Mouse (Mus musculus) midbrain, embryonic 14.5 days (tissue): ENCODE measurements around the gene Man1a2. TPM values are rescaled to one million over a fixed set of nuclear protein-coding genes. Genes with fewer than 3 reads are reported as not detected.

Experiments used
- ATAC-seq: fragments of 200-750 bp; cut with Nextera tagmentation; 2 replicates; pipeline ENCODE4 v1.8.0; 2017; ENCODE audit warnings: moderate number of reproducible peaks, moderate library complexity; ENCODE audit not compliant: low FRiP score, low TSS enrichment
- DNase-seq: peaks from one replicate; pipeline ENCODE4 v3.0.0-alpha.2; 2015
- H3K27ac ChIP-seq: fragments of 300-500 bp; sonication (generic); replicated peaks from 2 replicates; pipeline ENCODE4 v1.5.1; 2014; ENCODE audit warnings: mild to moderate bottlenecking, low read depth, low read length, moderate library complexity
- H3K27me3 ChIP-seq: fragments of 300-500 bp; sonication (generic); 2 replicates; pipeline ENCODE4 v1.6.1; 2014; ENCODE audit warnings: low read length, control low read depth, mixed read lengths; ENCODE audit not compliant: control insufficient read depth, insufficient read depth
- H3K36me3 ChIP-seq: fragments of 300-500 bp; sonication (generic); 2 replicates; pipeline ENCODE4 v1.6.1; 2014; ENCODE audit warnings: low read length, control low read depth; ENCODE audit not compliant: control insufficient read depth, insufficient read depth
- H3K4me1 ChIP-seq: fragments of 300-500 bp; sonication (generic); 2 replicates; pipeline ENCODE4 v1.6.1; 2014; ENCODE audit warnings: mild to moderate bottlenecking, antibody characterized with exemption, low read length, control low read depth; ENCODE audit not compliant: control insufficient read depth, insufficient read depth
- H3K4me2 ChIP-seq: fragments of 300-500 bp; sonication (generic); 2 replicates; pipeline ENCODE4 v1.6.1; 2014; ENCODE audit warnings: mild to moderate bottlenecking, low read length, moderate library complexity
- H3K4me3 ChIP-seq: fragments of 300-500 bp; sonication (generic); replicated peaks from 2 replicates; pipeline ENCODE4 v1.5.1; 2014; ENCODE audit warnings: low read depth, low read length
- H3K9ac ChIP-seq: fragments of 300-500 bp; sonication (generic); replicated peaks from 2 replicates; pipeline ENCODE4 v1.6.1; 2014; ENCODE audit warnings: mild to moderate bottlenecking, low read length, moderate library complexity
- H3K9me3 ChIP-seq: fragments of 300-500 bp; sonication (generic); 2 replicates; pipeline ENCODE4 v1.6.1; 2016; ENCODE audit warnings: low read length, control low read depth, mixed read lengths; ENCODE audit not compliant: control insufficient read depth
- WGBS: fragments of 180-500 bp; shearing (Covaris S2); extraction: QIAGEN DNeasy Blood & Tissue Kit; methylation state at CpG from one replicate; pipeline ENCODE4 v1.1.7; 2014; 5-methylcytosine and 5-hydroxymethylcytosine counted together
- polyA plus RNA-seq: library from polyadenylated mRNA; unstranded; fragments of >200 nt; fragmentation: Nextera tagmentation; extraction: Ambion mirVana; gene quantifications from 2 replicates; pipeline ENCODE4 v1.2.1, GENCODE M21; 2014

Man1a2 gene
- polyA plus RNA-seq, 1 experiment from 2014 or later: 55.3 TPM

DNA sequence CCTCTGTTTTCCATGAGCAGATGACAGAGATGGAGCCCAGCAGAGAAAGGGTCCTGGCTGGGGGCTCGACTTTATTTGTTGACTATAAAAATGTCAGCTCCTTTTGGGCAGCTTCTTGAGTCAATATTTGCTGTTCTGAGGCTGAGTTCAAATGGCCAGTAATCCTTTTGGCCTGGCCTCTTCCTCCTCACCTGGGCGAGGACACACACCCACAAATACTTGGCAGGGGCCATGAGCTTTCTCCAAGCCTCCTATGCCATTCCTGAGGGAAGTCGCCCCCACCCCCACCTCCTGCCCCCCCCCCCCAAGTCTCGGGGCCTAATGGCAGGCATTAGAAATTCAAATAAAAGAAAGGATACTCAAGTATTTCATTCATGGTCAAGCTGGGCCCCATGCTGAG is 149.4 kb downstream of the Man1a2 start:
- DNase-seq (no peak), ATAC-seq (no peak)
- Histone ChIP-seq H3K27ac (no peak overlapping the region), H3K4me2 (no peak overlapping the region), H3K4me1 (no peaks in the 10 kb centered on the region), H3K27me3 (no peaks in the 10 kb centered on the region; the same call in 1 of the 2 replicates), H3K9ac (no peak overlapping the region), H3K36me3 (no peaks in the 10 kb centered on the region), H3K9me3 (no peaks in the 10 kb centered on the region), H3K4me3 (no peak overlapping the region)
- 76% methylated on average over 4 of the region's 4 CpGs for WGBS

DNA sequence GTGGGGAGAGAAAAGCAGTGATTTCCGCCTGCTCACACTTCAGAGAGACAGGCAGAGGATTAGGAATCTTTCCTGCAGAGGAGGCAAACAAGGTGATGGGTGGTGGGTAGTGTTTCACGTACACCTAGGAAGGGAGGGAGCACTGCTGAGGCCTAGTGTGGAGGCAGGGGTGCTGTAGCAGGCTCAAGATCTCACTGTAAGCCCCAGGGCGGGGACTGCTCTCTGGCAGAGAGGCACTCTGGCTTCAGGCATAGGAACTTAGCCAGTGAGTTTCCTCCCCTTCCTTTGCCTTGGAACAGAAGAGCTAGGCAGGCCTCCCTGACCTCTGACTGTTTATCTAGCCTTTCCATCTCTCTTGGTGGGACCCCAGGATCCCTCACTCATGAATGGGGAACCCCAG is 150.0 kb downstream of the Man1a2 start:
- no peaks in the 10 kb centered on the region for H3K9me3 ChIP-seq
- no peaks in the 10 kb centered on the region for H3K36me3 ChIP-seq
- no peak overlapping the region for H3K27ac ChIP-seq
- no peak overlapping the region for H3K4me3 ChIP-seq
- no peak for DNase-seq
- no peak overlapping the region for H3K4me2 ChIP-seq
- H3K4me1 ChIP-seq: no peaks in the 10 kb centered on the region
- no peaks in the 10 kb centered on the region; the same call in 1 of the 2 replicates for H3K27me3 ChIP-seq
- no peak for ATAC-seq
- WGBS: 56% methylated on average over 3 of the region's 3 CpGs
- H3K9ac ChIP-seq: no peak overlapping the region

DNA sequence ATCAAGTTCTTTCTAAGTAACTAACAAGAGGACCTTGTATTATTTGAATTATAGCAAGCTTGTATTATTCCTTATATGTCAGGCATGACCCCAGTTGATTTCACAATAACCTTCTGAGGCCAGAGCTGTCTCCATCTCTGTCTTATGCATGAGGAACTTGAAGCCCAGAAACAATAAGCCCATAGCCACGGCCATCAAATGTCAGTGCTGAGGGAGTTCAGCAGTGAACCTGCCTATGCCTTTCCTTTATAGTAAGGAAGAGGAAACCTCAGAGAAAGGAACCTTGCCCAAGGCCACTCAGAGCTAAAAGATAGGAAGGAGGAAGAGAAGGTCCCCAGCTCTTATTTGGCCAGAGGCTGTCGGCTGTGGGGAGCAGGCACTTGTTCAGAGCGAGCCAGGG is 150.9 kb downstream of the Man1a2 start:
- no peak overlapping the region for H3K27ac ChIP-seq
- WGBS: 84% methylated on average over 3 of the region's 3 CpGs
- ATAC-seq (no peak), DNase-seq (no peak)
- H3K4me3 ChIP-seq: no peak overlapping the region
- no peaks in the 10 kb centered on the region for H3K4me1 ChIP-seq
- no peaks in the 10 kb centered on the region; the same call in 1 of the 2 replicates for H3K27me3 ChIP-seq
- no peak overlapping the region for H3K4me2 ChIP-seq
- no peak overlapping the region for H3K9ac ChIP-seq
- H3K9me3 ChIP-seq: no peaks in the 10 kb centered on the region
- H3K36me3 ChIP-seq: no peaks in the 10 kb centered on the region

DNA sequence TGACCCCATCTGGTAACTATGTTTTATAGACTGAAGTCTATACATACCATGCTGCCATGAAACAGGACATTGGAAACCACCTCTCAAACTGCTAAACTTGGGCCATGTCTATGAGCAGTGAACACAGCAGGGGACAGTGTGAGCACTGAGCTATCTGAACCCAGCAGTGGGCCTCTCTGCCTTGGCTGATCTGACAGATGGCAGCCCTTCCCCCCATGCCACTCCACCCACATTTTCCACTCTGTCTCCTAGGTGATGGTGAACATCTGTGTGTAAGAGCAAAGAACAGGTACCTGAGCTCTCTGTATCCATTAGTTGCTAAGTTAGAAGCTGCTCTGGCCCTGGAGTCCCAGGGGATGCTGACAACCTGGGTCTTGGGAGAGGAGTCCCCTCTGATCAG is 151.9 kb downstream of the Man1a2 start:
- Histone ChIP-seq H3K4me3 (no peak overlapping the region), H3K9me3 (no peaks in the 10 kb centered on the region), H3K27ac (no peak overlapping the region), H3K9ac (no peak overlapping the region), H3K27me3 (no peaks in the 10 kb centered on the region; the same call in 1 of the 2 replicates), H3K4me1 (no peaks in the 10 kb centered on the region), H3K4me2 (no peak overlapping the region), H3K36me3 (no peaks in the 10 kb centered on the region)
- no peak for ATAC-seq
- DNase-seq: no peak

DNA sequence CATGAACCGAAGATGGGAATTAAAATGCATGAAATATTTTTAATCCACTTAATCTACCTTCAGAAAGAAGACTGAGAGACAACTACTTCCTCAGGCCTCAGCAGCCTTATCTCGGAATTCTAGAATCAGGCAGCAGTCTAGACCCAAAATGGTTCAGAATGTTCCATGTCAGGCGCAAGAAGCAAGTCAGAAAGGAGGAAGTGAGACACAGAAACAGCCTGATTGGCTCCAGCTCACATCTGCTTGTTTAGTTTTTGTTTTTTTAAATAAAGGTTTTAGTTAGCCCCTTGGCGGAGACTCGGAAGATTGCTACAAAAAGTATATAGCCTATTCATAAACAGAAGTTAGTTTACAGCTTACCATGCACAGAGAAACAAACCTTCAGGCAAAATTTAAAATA is 154.4 kb downstream of the Man1a2 start:
- H3K27ac ChIP-seq: no peak overlapping the region
- H3K27me3 ChIP-seq: no peaks in the 10 kb centered on the region
- H3K4me1 ChIP-seq: no peaks in the 10 kb centered on the region
- WGBS: 95% methylated on average over 5 of the region's 5 CpGs
- no peak overlapping the region for H3K4me3 ChIP-seq
- ATAC-seq (no peak), DNase-seq (no peak)
- no peak overlapping the region for H3K4me2 ChIP-seq
- no peaks in the 10 kb centered on the region for H3K9me3 ChIP-seq
- H3K36me3 ChIP-seq: no peaks in the 10 kb centered on the region
- no peak overlapping the region for H3K9ac ChIP-seq

DNA sequence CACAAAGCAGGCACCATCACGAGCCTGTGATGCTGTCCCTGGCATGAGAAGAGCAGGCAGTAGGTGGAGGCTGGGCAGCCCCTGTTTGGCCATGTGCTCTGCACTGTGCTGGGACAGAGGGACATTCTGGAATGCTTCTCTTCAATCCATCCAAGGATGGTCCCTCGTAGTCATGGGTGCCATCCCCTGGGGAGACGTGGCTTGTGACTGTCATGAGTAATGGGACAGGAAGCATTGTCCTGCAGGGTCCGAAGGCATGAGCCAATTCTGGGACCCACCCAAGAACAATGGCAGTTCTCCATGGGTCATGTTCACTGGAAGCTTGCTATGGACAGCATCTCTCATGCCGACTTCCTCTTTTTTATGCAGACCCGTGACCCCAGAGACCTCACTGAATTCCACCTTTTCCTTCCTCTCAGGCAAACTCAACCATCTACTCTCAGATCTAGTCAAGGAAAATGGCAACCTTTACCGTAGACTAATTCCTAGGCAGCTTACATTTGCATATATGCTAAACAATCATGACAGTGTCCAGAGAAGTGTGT is 155.0 kb downstream of the Man1a2 start:
- no peak overlapping the region for H3K4me2 ChIP-seq
- 92% methylated on average over 7 of the region's 7 CpGs for WGBS

DNA sequence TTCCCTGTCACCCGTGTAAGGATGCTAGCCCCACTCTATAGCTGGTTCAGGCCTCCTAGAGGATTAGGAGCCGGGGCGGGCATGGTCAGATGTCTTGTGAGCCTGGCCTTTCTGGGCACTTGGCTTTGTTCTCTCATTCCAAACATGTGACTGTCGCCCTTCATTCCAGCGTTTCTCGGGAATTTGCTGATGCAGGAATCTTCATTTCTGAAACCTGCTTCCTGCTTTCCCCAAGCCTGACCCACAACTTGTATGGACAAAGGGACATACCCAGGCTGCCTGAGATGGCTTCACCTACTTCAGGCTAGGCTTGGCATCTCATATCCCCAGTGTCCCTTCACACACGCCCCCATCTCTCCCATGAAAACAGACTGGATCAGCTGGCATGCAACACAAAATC is 162.6 kb downstream of the Man1a2 start:
- no peaks in the 10 kb centered on the region for H3K27me3 ChIP-seq
- H3K27ac ChIP-seq: no peak overlapping the region
- 75% methylated on average over 7 of the region's 7 CpGs for WGBS
- no peak overlapping the region for H3K4me3 ChIP-seq
- H3K4me1 ChIP-seq: no peaks in the 10 kb centered on the region
- no peak overlapping the region for H3K9ac ChIP-seq
- H3K36me3 ChIP-seq: no peaks in the 10 kb centered on the region
- H3K9me3 ChIP-seq: no peaks in the 10 kb centered on the region
- DNase-seq (no peak), ATAC-seq (no peak)
- no peak overlapping the region for H3K4me2 ChIP-seq

More for the DNA sequence above, 155.0 kb downstream of the Man1a2 start:
- no peaks in the 10 kb centered on the region for H3K4me1 ChIP-seq
- DNase-seq (no peak), ATAC-seq (no peak)
- H3K9me3 ChIP-seq: no peaks in the 10 kb centered on the region
- H3K27me3 ChIP-seq: no peaks in the 10 kb centered on the region
- H3K27ac ChIP-seq: no peak overlapping the region
- H3K4me3 ChIP-seq: no peak overlapping the region
- H3K9ac ChIP-seq: no peak overlapping the region
- no peaks in the 10 kb centered on the region for H3K36me3 ChIP-seq

DNA sequence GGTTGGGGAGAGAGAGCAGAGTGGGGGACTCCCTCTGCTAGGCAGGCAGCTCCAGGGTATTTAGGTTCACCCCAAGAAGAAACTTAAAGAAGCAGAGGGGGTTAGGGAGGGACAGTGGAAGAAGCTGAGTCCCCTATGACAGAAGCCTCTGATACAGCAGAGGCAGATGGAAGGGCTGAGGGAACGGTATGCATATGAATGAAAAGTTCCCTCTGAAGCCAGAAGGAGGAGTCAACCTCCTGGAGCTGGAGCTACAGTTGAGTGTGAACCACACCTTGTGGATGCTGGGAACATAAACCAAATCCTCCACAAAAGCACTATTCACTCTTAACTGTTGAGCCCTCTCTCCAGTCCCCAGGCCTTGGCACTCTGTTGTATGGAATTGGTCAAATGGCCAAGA is 163.7 kb downstream of the Man1a2 start:
- ATAC-seq (no peak), DNase-seq (no peak)
- Histone ChIP-seq H3K9ac (no peak overlapping the region), H3K4me3 (no peak overlapping the region), H3K4me1 (no peaks in the 10 kb centered on the region), H3K27me3 (no peaks in the 10 kb centered on the region), H3K36me3 (no peaks in the 10 kb centered on the region), H3K9me3 (no peaks in the 10 kb centered on the region), H3K4me2 (no peak overlapping the region), H3K27ac (no peak overlapping the region)
- 56% methylated on average over 1 of the region's 1 CpGs for WGBS

DNA sequence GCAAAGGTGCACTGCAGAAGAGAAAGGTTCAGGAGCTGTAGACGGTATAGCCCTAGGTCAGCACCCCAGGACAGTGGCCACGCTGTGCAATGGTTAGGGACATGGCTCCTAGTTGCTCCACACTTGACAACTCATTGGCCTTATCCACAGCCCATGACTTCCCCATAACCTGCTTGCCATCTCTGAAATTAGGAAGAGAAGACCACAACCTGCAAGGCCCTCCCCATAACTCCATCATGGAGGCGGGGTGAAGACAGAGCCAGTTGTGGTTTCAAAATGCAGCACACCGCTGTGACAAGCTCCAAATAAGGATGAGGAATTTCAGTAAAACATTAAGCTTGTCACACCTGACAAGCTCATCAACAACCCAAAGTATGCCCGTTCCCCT is 169.6 kb downstream of the Man1a2 start:
- no peaks in the 10 kb centered on the region for H3K27me3 ChIP-seq
- H3K36me3 ChIP-seq: no peaks in the 10 kb centered on the region
- no peak overlapping the region for H3K4me2 ChIP-seq
- H3K4me1 ChIP-seq: no peaks in the 10 kb centered on the region
- H3K4me3 ChIP-seq: no peak overlapping the region
- H3K9ac ChIP-seq: no peak overlapping the region
- 88% methylated on average over 5 of the region's 5 CpGs for WGBS
- H3K27ac ChIP-seq: no peak overlapping the region
- no peaks in the 10 kb centered on the region for H3K9me3 ChIP-seq
- no peak for DNase-seq
- no peak for ATAC-seq
